Mouse (Mus musculus): ENCODE results near the gene Atp5d. TPM values are rescaled to one million over a fixed set of nuclear protein-coding genes. Genes with fewer than 3 reads are reported as not detected.
"Not testable (repeated sequence)": the region's sequence is repeated elsewhere in the genome, so short reads cannot be mapped to it uniquely, and the experiment has no call there.

Gene Atp5d
- total RNA-seq, 2 experiments from 2014 or later, result 1,105 to 1,168 TPM

- intact Hi-C loops (cut with DNase I), result no loop called here
- peak in 1 of 2 experiments; percentile 54 for DNase-seq
Measured at GRCm38 (mm10) chr10:80161522-80162242, 23.2 kb downstream of the Atp5d start.

- intact Hi-C loops (cut with DNase I), result no loop called here
- no peak for DNase-seq
Measured at GRCm38 (mm10) chr10:80162243-80162608, 23.8 kb downstream of the Atp5d start.

DNA sequence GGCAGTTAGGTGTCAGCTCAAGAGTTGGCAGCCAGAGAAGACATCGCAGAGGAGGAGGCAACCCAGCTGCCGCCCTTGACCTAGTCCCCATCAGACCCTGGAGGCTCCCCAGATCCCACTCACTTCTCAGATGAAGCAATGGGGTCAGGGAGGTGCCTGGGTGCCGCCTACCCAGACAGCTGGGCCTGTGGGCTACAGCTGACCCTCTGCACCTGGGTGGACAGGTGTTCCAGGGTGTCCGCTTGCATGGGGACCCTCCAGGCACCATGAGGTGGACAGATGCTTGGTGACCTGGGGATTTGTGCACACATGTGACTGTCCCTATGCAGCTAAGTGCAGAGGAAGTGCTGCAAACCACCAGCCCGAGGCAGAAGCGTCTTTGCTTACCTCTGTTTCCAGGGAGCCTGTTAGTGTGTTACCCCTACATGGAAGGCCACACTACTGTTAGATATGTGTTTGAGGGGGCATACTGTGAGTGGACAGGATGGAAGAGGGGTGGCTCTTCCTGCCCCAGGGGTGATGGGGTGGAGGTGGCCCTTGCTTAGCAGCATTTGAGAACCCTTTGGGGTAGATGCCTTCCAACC is 24.4 kb downstream of the Atp5d start:
- no peak for DNase-seq
- intact Hi-C loops (cut with DNase I), result no loop called here

DNA sequence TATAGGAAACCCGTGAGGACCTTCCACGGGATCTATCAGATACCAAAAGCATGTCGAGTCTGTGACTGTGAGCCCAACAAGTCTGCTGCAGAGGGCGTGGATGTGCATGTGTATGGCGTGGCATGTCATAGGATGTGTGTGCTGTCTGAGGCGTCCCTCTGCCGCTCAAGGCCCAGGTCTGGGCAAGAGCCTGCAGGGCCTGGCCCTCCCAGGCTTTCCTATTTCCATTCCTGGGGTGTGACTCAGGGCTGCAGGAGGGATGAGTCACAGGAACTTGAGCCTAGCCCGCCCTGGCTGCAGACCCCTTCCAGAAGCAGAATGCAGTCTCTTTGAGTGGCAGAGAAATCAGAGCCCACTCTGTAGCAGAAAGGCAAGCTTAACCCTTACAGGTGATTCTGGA is 25.3 kb downstream of the Atp5d start:
- peak; percentile 42 to 53 for DNase-seq
- intact Hi-C loops (cut with DNase I), result loop anchor here (2.0 kb wide), 2 partner anchors 19 to 47 kb away; no protein-coding TSS in a partner anchor

GRCm38 (mm10) chr10:80164161-80164997 is 25.9 kb downstream of the Atp5d start:
- DNase-seq, result peak in 1 of 2 experiments; percentile 50
- intact Hi-C loops (cut with DNase I), result loop anchor here (2.0 kb wide), 2 partner anchors 20 to 48 kb away; no protein-coding TSS in a partner anchor

GRCm38 (mm10) chr10:80164998-80165344 is 26.5 kb downstream of the Atp5d start:
- intact Hi-C loops (cut with DNase I), result loop anchor here (1.0 to 2.0 kb wide), 3 partner anchors 17 to 48 kb away; partner anchors contain the start of gene Midn
- DNase-seq, result peak; percentile 95 to 97

DNA sequence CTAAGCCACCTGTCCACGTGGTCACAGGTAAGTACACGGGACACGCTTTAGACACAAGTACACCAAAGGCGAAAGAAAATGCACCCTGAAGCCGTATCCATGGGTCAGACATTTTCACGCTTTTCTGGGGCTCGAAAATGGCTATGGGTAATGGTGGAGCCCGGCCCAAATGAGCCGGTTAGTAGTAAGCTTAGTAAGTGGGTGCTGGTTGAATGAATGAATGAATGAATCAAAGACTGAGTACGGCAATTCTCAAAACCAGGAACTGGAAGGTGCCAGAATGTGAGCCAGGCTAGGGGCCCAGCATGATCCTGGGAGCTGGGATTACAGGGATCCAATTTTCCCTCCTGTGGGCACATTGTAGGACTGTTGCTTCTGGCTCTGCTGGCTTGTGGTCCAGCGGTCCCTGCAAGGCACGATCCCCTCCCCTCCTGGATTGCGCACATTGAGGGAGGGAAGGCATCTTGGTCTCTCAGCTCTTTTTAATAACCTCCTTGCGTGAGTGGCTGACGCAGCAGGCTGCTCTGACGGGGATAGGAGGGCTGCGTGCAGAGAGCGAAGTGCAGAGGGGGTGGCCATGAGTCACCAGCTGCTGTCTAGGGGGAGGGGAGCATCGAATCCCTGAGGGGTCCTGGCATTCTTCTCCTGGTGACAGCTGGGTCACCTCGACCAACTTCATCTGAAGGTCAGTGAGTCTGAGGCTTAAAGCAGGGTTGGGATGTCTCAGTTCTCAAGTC is 27.1 kb downstream of the Atp5d start, which contains the start of gene Cirbp:
Cirbp (plus strand) TSS at position 594 of the 737 bp plus-strand sequence.
- peak in 1 of 2 experiments; percentile 18 for DNase-seq
- intact Hi-C loops (cut with DNase I), result loop anchor here (1.0 to 2.0 kb wide), 3 partner anchors 17 to 49 kb away; partner anchors contain the start of gene Midn

GRCm38 (mm10) chr10:80166136-80166535 is 27.7 kb downstream of the Atp5d start:
- intact Hi-C loops (cut with DNase I); DNase-seq: not testable (repeated sequence)

DNA sequence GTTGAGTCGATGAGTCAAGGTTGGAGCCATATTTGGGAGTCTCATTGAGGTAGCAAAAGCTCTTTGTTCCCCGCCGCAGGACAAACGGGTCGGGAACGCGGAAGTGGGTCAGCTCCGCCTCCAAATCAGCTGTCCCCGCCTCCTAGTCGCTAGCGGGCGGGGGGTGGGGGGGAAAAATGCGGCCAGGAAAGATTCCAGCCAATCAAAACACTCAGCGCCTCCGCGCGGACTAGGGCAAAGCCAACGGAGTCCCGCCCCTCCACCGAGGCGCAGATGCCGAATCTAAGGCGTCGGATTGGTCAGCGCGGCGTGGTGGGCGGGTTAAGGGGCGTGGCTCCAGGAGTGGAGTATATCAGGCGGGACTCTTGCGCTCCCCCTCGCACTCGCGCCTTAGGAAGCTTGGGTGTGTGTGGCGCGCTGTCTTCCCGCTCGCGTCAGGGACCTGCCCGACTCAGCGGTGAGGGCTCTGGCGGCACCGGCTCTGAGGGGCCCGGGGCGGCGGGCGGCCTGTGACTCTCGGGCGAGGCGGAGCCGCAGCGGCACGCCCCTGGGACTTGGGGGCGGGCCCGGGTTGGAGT is 29.1 kb downstream of the Atp5d start:
- DNase-seq, result peak; percentile 99
- intact Hi-C loops (cut with DNase I), result no loop called here

DNA sequence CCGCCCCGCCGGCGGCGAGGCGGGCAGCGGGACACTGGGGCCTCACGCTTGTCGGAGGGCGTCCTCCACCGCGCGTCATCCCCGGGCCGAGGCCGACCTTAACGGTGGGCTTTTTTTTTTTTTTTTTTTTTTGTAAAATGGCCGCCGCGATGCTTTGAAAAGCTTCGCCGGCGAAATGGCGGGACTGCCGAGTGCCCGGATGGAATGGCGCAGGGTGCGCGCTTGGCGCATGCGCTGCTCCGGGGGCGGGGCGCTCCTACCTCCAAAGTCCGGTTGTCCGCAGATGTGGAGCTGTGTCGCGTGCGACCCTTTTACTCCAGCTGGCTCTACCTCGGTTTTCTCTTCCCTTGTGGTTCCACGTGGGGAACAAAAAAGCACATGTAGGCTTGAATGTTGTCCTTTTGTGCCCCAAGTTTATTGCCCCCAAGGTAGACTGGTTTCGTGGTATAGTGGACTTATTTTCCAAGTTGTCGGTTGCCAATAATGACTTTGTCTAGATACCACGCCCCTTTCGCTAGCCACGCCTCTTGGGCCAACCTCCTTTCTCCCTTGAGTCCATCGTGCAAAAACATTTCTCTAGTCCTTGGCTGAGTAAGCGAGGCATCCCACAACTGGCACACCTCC is 29.7 kb downstream of the Atp5d start:
- DNase-seq, result peak; percentile 95 to 96
- intact Hi-C loops (cut with DNase I), result no loop called here

DNA sequence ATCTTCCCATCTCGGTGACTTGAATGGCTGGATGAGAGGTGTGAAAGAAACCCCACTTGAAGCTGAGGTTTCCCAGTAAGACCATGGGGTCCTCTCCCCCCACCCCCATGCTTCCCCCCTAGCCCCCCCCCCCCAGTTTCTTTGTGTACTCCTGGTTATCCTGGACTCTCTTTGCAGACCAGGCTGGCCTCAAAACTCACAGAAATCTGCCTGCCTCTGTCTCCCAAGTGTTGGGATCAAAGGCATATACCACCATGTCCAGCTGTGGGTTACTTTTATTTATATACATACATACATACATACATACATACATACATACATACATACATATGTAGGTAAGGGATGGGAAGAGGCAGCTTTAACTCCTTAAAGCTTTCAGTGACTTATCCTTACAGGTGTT is 30.6 kb downstream of the Atp5d start:
- no peak for DNase-seq
- intact Hi-C loops (cut with DNase I), result no loop called here

DNA sequence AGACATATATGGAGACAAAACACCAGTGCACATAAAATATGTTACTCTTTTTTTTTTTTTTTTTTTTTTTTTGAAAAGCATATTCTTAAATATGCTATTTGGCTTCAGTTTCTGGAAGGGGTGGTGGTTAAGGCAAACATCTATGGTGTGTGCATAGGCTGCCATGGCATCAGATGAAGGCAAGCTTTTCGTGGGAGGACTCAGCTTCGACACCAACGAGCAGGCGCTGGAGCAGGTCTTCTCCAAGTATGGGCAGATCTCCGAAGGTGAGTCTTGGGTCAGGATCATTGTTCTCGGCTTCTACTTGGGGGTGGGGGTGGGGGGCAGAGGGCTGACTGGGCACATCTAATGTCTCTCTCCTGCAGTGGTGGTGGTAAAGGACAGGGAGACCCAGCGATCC is 31.2 kb downstream of the Atp5d start:
- intact Hi-C loops (cut with DNase I), result loop anchor here (10.0 kb wide), 1 partner anchor 205 kb away; no protein-coding TSS in a partner anchor
- DNase-seq, result no peak

DNA sequence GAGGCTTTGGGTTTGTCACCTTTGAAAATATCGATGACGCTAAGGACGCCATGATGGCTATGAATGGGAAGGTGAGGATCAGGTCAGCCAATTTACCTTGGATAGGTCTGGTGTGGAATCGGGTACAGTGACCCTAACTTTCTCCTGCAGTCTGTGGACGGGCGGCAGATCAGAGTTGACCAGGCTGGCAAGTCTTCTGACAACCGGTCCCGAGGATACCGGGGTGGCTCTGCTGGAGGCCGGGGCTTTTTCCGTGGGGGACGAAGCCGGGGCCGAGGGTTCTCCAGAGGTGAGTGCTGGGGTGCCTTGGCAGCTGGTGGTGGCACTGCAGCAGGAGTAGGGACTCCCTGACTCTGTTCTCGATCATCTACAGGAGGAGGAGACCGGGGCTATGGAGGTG is 31.6 kb downstream of the Atp5d start:
- DNase-seq, result no peak
- intact Hi-C loops (cut with DNase I), result loop anchor here (10.0 kb wide), 1 partner anchor 205 kb away; no protein-coding TSS in a partner anchor

DNA sequence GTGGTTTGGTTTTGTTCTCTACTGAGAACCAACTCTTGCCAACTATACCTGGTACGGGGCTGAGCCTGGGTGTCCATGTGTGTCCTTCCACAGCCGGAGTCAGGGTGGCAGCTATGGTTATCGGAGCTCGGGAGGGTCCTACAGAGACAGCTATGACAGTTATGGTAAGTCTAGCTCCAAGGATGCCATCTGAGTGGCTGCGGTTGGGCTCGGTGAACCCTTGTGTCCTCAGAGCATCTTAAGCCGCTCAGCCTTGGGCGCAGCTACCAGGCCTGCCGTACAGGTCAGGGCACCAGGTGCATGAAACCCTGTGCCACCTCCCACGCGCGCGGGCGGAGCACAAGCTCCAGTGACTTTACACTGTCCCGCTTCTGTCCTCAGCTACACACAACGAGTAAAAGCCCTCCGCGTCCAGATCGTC is 32.2 kb downstream of the Atp5d start:
- no peak for DNase-seq
- intact Hi-C loops (cut with DNase I), result loop anchor here (10.0 kb wide), 1 partner anchor 204 kb away; no protein-coding TSS in a partner anchor

DNA sequence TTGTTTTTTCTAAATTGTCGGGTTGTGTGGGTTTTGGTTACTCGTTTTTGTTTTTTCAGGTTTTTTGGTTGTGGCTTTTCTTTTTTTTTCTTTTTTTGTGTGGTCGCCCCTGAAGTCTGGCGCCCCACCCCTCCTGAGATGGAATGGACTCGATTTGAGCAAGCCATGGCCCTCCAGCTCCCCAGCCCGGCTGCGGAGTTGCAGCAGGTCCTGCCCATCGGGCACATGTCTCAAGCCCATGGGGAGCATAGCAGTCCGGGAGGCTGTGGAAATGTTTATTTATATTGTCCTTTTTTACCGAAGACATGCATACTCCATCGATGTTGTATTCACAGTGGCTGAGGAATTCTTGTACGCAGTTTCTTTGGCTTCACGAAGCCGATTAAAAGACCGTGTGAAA is 32.8 kb downstream of the Atp5d start:
- no peak for DNase-seq
- intact Hi-C loops (cut with DNase I), result loop anchor here (10.0 kb wide), 1 partner anchor 204 kb away; no protein-coding TSS in a partner anchor

DNA sequence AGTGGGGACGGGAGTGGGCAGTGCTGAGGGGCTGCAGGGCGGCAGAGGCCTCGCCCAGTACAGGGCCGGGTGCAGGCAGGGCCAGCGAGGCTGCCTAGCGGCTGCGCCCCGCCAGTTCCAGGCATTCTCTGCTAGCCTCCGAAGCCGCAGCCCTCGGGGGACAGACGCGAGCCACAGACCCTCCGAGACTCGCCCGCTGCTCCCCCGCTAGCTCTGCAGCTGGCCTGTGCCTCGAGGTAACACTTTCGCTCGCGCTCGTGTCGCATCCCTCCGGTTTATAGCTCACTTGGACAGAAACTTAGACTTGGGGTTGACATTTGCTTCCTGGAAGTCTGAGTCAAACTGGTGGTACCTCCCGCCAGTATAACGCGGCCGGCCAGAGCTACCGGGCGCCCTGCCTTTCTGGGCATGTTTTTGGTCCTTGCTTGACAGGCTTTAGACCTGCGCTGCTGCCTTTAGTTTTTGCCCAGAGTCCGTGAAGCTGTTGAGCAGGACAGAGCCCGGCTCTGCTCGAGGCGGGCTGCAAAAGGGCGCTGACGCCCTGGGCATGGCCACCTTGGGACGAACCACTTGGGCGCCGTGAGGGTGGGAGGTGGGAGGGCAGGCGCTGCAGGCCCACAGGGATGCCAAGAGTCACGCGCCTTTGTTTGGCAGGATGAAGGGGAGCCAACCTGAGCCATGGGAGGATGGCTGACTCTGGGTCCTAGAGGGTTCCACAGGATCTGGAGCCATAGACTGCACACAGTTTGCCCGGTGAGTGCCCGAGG is 33.5 kb downstream of the Atp5d start:
- intact Hi-C loops (cut with DNase I), result loop anchor here (10.0 kb wide), 1 partner anchor 203 kb away; no protein-coding TSS in a partner anchor
- DNase-seq, result peak in 1 of 2 experiments; percentile 35

- intact Hi-C loops (cut with DNase I), result loop anchor here (10.0 kb wide), 1 partner anchor 202 kb away; no protein-coding TSS in a partner anchor
- DNase-seq, result peak; percentile 85 to 95
Measured at GRCm38 (mm10) chr10:80172527-80173292, 34.3 kb downstream of the Atp5d start, which contains the start of gene 1600002K03Rik. Gene 1600002K03Rik (plus strand): TSS chr10:80172944.

Measured in heart, postnatal 36 days (tissue).